Mouse (Mus musculus): ENCODE data around the gene Nxpe2. TPM values are rescaled to one million over a fixed set of nuclear protein-coding genes. Genes with fewer than 3 reads are reported as not detected.

Nxpe2 gene
- polyA plus RNA-seq (2015; fragmentation: Illumina TruSeq; extraction: RNeasy Lipid Tissue Mini Kit (QIAGEN cat#74804); ENCODE audit: low read depth, low replicate concordance), result 0.49 TPM

GRCm38 (mm10) chr9:48353148-48353698 lies at the start of gene Nxpe2:
Gene Nxpe2, minus strand, starts transcription at chr9:48353454.

Other genes starting within 250 kb of the Nxpe2 start
- 9.1 TPM for gene Nxpe4, start 191.4 kb downstream of the Nxpe2 start, polyA plus RNA-seq (2015; fragmentation: Illumina TruSeq; extraction: RNeasy Lipid Tissue Mini Kit (QIAGEN cat#74804); ENCODE audit: low read depth, low replicate concordance)
- gene Rexo2, start 127.2 kb upstream of the Nxpe2 start, polyA plus RNA-seq (2015; fragmentation: Illumina TruSeq; extraction: RNeasy Lipid Tissue Mini Kit (QIAGEN cat#74804); ENCODE audit: low read depth, low replicate concordance), result 113 TPM
- gene Rbm7, start 141.8 kb upstream of the Nxpe2 start, polyA plus RNA-seq (2015; fragmentation: Illumina TruSeq; extraction: RNeasy Lipid Tissue Mini Kit (QIAGEN cat#74804); ENCODE audit: low read depth, low replicate concordance), result 51.7 TPM
- 14.3 TPM for gene Gm5617, start 142.0 kb upstream of the Nxpe2 start, polyA plus RNA-seq (2015; fragmentation: Illumina TruSeq; extraction: RNeasy Lipid Tissue Mini Kit (QIAGEN cat#74804); ENCODE audit: low read depth, low replicate concordance)